Mouse (Mus musculus): ENCODE measurements around the gene B4galnt2.
"Not testable (repeated sequence)": the region's sequence is repeated elsewhere in the genome, so short reads cannot be mapped to it uniquely, and the experiment has no call there.

The B4galnt2 gene

GRCm38 (mm10) chr11:95914571-95914991 lies at the start of gene B4galnt2:
B4galnt2 (minus strand) TSS chr11:95914891.
- no peak for DNase-seq (ENCODE audit: low read depth)

GRCm38 (mm10) chr11:95963304-95963703 lies 48.6 kb upstream of the B4galnt2 start:
- DNase-seq (ENCODE audit: low read depth): no peak

- DNase-seq (ENCODE audit: low read depth): no peak
Measured at GRCm38 (mm10) chr11:95959152-95959551, 44.5 kb upstream of the B4galnt2 start.

GRCm38 (mm10) chr11:95958251-95958650 lies 43.6 kb upstream of the B4galnt2 start:
- DNase-seq (ENCODE audit: low read depth): no peak

GRCm38 (mm10) chr11:95957407-95957806 lies 42.7 kb upstream of the B4galnt2 start:
- DNase-seq (ENCODE audit: low read depth): no peak

- DNase-seq (ENCODE audit: low read depth): no peak
Measured at GRCm38 (mm10) chr11:95953313-95953712, 38.6 kb upstream of the B4galnt2 start.

GRCm38 (mm10) chr11:95945838-95946472 lies 31.3 kb upstream of the B4galnt2 start:
- DNase-seq (ENCODE audit: low read depth): no peak

GRCm38 (mm10) chr11:95939828-95940507 lies 25.3 kb upstream of the B4galnt2 start:
- no peak for DNase-seq (ENCODE audit: low read depth)

- no peak for DNase-seq (ENCODE audit: low read depth)
Measured at GRCm38 (mm10) chr11:95936409-95936808, 21.7 kb upstream of the B4galnt2 start.

- DNase-seq (ENCODE audit: low read depth): not testable (repeated sequence)
Measured at GRCm38 (mm10) chr11:95932168-95932567, 17.5 kb upstream of the B4galnt2 start.

GRCm38 (mm10) chr11:95926398-95926797 lies 11.7 kb upstream of the B4galnt2 start:
- no peak for DNase-seq (ENCODE audit: low read depth)

GRCm38 (mm10) chr11:95925976-95926375 lies 11.3 kb upstream of the B4galnt2 start:
- no peak for DNase-seq (ENCODE audit: low read depth)

- DNase-seq (ENCODE audit: low read depth): no peak
Measured at GRCm38 (mm10) chr11:95924215-95924614, 9.5 kb upstream of the B4galnt2 start.

GRCm38 (mm10) chr11:95923477-95923876 lies 8.8 kb upstream of the B4galnt2 start:
- DNase-seq (ENCODE audit: low read depth): not testable (repeated sequence)

- DNase-seq (ENCODE audit: low read depth): no peak
Measured at GRCm38 (mm10) chr11:95921991-95922621, 7.4 kb upstream of the B4galnt2 start.

GRCm38 (mm10) chr11:95916426-95916825 lies 1.7 kb upstream of the B4galnt2 start:
- DNase-seq (ENCODE audit: low read depth): no peak

- DNase-seq (ENCODE audit: low read depth): no peak
Measured at GRCm38 (mm10) chr11:95915006-95915710, 467 bp upstream of the B4galnt2 start.

- no peak for DNase-seq (ENCODE audit: low read depth)
Measured at GRCm38 (mm10) chr11:95913959-95914566, 628 bp downstream of the B4galnt2 start.

- DNase-seq (ENCODE audit: low read depth): peak; percentile 34
Measured at GRCm38 (mm10) chr11:95911579-95911978, 3.1 kb downstream of the B4galnt2 start.

- no peak for DNase-seq (ENCODE audit: low read depth)
Measured at GRCm38 (mm10) chr11:95907805-95908524, 6.7 kb downstream of the B4galnt2 start.

GRCm38 (mm10) chr11:95904290-95904689 lies 10.4 kb downstream of the B4galnt2 start:
- no peak for DNase-seq (ENCODE audit: low read depth)

Measured in c-Kit-positive CD71-positive TER-119-negative erythroid progenitor cells, embryonic 14.5 days (primary cell).